Mouse (Mus musculus): ENCODE measurements around the gene Cdrt4. TPM values are rescaled to one million over a fixed set of nuclear protein-coding genes. Genes with fewer than 3 reads are reported as not detected.

Gene Cdrt4
- polyA plus RNA-seq, 1 experiment = not detected

GRCm38 (mm10) chr11:63035420-63036211 is 84.6 kb downstream of the Cdrt4 start:
- Histone ChIP-seq H3K4me1 (replicated peaks; ENCODE audit: control insufficient read depth, insufficient read depth, low read length) (no peaks in the 10 kb centered on the region), H3K27ac (ENCODE audit: control insufficient read depth, insufficient read depth, low read length) (no peak overlapping the region), H3K36me3 (ENCODE audit: control insufficient read depth, insufficient read depth, low read length) (no peaks in the 10 kb centered on the region), H3K4me3 (ENCODE audit: control insufficient read depth, insufficient read depth, low read length) (no peak overlapping the region), H3K27me3 (ENCODE audit: control insufficient read depth, insufficient read depth, low read length) (no peaks in the 10 kb centered on the region)
- TF ChIP-seq CTCF (IDR thresholded peaks at IDR 0.05; ENCODE audit: borderline replicate concordance, control insufficient read depth, extremely low read depth, insufficient read depth, low read length, poor library complexity) = no peak
- TF ChIP-seq POLR2A (IDR thresholded peaks at IDR 0.05; ENCODE audit: control insufficient read depth, extremely low read depth, insufficient read depth, low read length, poor library complexity) = no peak
- no peak for DNase-seq
- WGBS = 89% methylated on average over 11 of the region's 11 CpGs

- Histone ChIP-seq H3K27me3 (ENCODE audit: control insufficient read depth, insufficient read depth, low read length) (no peaks in the 10 kb centered on the region), H3K27ac (ENCODE audit: control insufficient read depth, insufficient read depth, low read length) (no peak overlapping the region), H3K4me3 (ENCODE audit: control insufficient read depth, insufficient read depth, low read length) (no peak overlapping the region), H3K36me3 (ENCODE audit: control insufficient read depth, insufficient read depth, low read length) (no peaks in the 10 kb centered on the region), H3K4me1 (replicated peaks; ENCODE audit: control insufficient read depth, insufficient read depth, low read length) (no peaks in the 10 kb centered on the region)
- TF ChIP-seq POLR2A (IDR thresholded peaks at IDR 0.05; ENCODE audit: control insufficient read depth, extremely low read depth, insufficient read depth, low read length, poor library complexity) (no peak), CTCF (IDR thresholded peaks at IDR 0.05; ENCODE audit: borderline replicate concordance, control insufficient read depth, extremely low read depth, insufficient read depth, low read length, poor library complexity) (no peak)
- DNase-seq = no peak
- WGBS = 86% methylated on average over 12 of the region's 12 CpGs
These were observed 89.1 kb downstream of the Cdrt4 start for GRCm38 (mm10) chr11:63040002-63040661.

Other genes starting within 250 kb of the Cdrt4 start
- 1.9 and 2.0 TPM in 2 replicates for gene Zfp287, start 219.3 kb upstream of the Cdrt4 start, polyA plus RNA-seq (2012; rRNA removed)
- not detected in 2 replicates for gene Gm10428, start 198.1 kb upstream of the Cdrt4 start, polyA plus RNA-seq (2012; rRNA removed)
- 4.8 and 5.0 TPM in 2 replicates for gene Zfp286, start 161.7 kb upstream of the Cdrt4 start, polyA plus RNA-seq (2012; rRNA removed)
- gene Trim16, start 131.0 kb upstream of the Cdrt4 start, polyA plus RNA-seq (2012; rRNA removed) = 7.4 and 9.0 TPM in 2 replicates
- gene Fbxw10, start 104.1 kb upstream of the Cdrt4 start, polyA plus RNA-seq (2012; rRNA removed) = 4.3 and 5.2 TPM in 2 replicates
- gene Tvp23b, start 71.7 kb upstream of the Cdrt4 start, polyA plus RNA-seq (2012; rRNA removed) = 8.3 and 13.4 TPM in 2 replicates
- gene Tekt3, start 110.5 kb downstream of the Cdrt4 start, polyA plus RNA-seq (2012; rRNA removed) = 0.05 TPM in 1 of 2 replicates, not detected in the other
- gene Pmp22, start 177.8 kb downstream of the Cdrt4 start, polyA plus RNA-seq (2012; rRNA removed) = 24.2 and 27.3 TPM in 2 replicates

Data from thymus, adult 2 months (tissue).